Mouse (Mus musculus) left cerebral cortex, postnatal 10 days (tissue): ENCODE measurements around the gene Trmt10b. TPM values are rescaled to one million over a fixed set of nuclear protein-coding genes. Genes with fewer than 3 reads are reported as not detected.

ENCODE experiments used
- DNase-seq, 2 experiments: peaks; one replicate each; pipeline ENCODE4 v3.0.0; 2021 to 2022; ENCODE audit warnings: low spot score in 2 of 2, mixed read lengths in 1 of 2; ENCODE audit errors: extremely low spot score in 1 of 2
- intact Hi-C: fragments of 180-260 bp; cut with DNase I; formaldehyde crosslinking; loops from one replicate; pipeline ENCODE4 v1.15.1; 2025
- total RNA-seq, 2 experiments: library from RNA; stranded (reverse); gene quantifications; 2 replicates each; pipeline ENCODE4 v1.2.3; 2021

The Trmt10b gene
- total RNA-seq, result 10 to 100 TPM; 12.7 TPM

DNA sequence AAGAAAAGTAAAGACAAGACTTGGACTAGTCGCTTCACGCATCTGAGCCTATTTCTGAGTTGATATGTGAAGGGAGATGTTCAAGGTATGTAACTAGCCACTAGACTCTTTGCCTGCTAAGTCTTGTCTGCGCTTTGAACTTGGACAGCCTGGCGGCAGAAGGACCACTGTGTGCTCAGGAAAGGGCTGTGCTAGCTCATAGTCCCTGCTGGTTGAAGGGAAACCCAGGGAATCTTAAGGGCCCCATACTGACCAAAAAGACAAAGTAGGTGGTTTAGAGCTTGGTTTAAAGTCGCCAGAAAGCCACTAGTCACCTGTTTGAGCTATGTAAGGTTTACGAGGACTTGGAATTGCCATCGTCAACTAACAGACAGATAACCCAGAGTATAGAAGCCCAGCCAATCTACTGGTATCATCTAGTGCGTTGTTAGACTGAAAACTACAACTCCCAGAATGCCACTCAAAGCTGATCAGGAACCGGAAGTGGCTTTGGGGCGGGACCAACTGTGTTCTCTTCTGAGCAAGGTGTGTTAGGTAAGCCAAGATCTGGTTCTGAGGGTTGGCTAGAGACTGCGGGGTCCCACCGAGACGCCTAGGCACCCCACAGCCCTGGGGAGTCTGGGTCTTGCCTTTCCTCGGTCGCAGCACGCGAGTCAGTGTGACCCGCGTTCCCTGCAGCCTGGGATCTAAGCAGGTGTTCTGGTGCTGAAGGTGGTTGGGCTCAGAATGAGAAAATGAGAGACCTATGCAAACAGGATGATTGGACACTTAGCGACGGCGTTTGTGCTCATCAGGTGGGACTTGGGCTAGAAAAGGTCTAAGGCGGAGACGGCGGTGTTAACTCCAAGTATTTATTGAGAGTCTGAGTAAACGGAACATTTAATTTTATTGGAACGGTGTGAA is at the start of gene Trmt10b:
TSS of gene Trmt10b (plus strand) at position 466 of the 903 bp plus-strand sequence.
- intact Hi-C loops, result no loop called here
- peak; percentile 71 to 74 for DNase-seq

GRCm38 (mm10) chr4:45251265-45251664 is 45.7 kb upstream of the Trmt10b start:
- intact Hi-C loops, result loop anchor here (5.0 kb wide), 1 partner anchor 64 kb away; no protein-coding TSS in a partner anchor
- DNase-seq, result no peak

DNA sequence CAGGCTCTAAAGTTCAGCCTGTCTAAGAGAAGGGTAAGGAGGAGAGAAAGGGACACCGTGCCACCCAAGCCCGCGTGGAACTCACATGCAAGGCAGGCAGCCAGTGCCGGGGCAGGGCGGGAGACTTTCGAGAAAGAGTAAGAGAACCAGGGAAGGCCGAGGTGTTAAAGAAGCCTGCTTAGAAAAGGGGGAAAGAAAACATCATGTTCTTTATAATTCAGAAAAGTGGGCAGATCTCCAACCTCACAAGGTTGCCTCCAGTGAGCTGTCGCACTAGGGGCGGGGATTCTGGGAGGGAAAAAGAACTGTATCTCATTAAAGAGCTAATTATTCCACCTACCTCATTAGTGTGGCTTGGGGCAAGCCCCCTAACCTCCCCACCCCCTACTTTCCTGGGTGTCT is 44.1 kb upstream of the Trmt10b start:
- DNase-seq, result peak in 1 of 2 experiments; percentile 46
- intact Hi-C loops, result loop anchor here (5.0 kb wide), 1 partner anchor 66 kb away; no protein-coding TSS in a partner anchor

DNA sequence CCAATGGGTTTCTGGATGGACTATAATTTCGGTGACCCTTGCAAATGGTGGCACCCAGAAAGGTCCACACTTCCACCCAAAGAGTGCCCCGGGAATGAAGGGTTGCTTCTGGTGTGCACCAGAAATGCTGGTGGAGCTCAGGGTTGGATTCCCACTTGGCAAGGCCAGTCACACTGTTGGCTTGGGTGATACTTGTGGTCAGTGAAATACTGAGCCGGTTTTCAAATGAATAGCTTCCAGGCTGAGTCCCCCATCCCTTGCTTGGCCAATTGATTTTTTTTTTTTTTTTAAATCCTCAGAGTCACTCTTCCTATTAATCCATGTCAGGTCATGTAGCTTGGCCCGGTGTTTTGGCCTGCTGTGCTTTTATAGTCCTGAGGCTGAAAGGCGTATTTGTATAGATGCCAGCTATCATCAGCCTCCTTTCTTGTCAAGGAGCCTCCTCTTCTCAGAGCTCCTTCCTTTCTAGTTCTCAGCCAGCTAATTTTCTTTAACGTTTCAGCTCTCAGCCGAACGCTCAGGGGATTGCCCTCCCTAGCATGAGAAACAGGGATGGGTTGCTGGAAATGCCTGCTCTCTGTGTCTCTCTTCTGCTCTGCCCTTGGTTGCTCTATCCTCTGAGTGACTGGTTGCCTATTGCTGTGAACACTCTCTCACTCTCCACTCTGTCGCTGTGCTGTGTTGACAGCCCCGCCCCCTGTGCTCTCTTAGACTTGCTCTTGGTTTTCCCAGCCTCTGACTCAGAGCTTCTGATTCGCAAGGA is 42.9 kb upstream of the Trmt10b start:
- DNase-seq, result peak in 1 of 2 experiments; percentile 27
- intact Hi-C loops, result loop anchor here (5.0 kb wide), 1 partner anchor 67 kb away; no protein-coding TSS in a partner anchor

- no peak for DNase-seq
- intact Hi-C loops, result no loop called here
Observed at GRCm38 (mm10) chr4:45259232-45259832, 37.6 kb upstream of the Trmt10b start.

DNA sequence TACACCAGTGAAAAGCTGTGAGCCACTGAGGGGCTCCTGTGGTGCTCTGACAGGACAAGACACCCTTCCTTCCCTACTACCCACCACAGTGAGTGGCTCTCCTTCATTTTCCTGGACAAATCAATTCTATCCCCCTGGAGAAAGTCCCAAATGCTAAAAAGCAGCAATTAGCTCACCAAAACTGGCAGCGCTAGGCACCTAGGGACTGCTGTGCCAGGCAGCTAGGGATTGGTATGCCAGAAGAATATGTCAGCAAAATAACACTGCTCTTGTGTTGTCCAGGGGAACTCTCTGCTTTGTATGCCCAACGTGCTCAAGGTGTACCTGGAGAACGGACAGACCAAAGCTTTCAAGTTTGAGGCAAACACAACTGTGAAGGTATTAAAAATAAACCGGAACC is 35.4 kb upstream of the Trmt10b start:
- intact Hi-C loops, result no loop called here
- DNase-seq, result no peak

DNA sequence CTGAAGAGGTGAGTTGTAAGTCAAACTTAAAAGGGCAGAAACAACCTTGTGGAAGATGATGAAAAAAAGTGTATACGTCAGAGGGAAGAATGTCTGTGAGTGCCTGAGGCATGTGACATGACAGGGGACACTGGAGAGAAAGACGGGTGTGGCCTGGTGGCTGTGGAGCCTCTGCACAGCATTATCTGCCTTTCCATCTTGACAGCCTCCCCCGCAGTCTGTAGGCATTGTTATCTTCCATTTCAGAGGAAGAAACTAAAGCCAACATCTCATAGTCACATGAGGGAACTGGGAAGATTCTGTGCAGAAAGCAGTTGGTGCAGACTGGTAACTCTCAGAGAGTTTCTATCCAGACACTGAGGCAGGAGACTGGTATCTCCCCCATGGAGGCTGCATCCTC is 29.0 kb upstream of the Trmt10b start:
- intact Hi-C loops, result no loop called here
- no peak for DNase-seq

- peak; percentile 62 to 80 for DNase-seq
Observed at GRCm38 (mm10) chr4:45271041-45271452, 25.9 kb upstream of the Trmt10b start.

DNA sequence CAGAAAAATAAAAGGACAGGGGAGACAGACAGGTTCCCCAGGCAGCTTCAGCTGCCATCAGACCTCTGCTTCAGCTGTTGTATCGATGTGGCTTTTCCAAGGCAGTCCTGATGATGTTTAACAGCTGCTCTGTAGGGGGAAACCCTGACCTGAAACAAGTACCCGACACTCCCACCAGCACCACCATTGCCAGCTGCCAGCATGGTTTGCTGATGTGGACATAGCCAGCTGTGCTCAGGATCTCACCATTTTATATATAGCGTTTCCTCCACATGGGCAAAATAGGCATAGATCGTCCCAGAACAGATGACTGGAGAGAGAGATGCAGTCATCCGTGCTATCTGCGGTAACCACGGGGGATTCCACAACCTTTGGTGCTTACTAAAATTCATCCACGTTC is 21.2 kb upstream of the Trmt10b start:
- intact Hi-C loops, result no loop called here
- peak in 1 of 2 experiments; percentile 5 for DNase-seq

More at GRCm38 (mm10) chr4:45271041-45271452, 25.9 kb upstream of the Trmt10b start:
- intact Hi-C loops, result loop anchor here (5.0 kb wide), 1 partner anchor 89 kb away; the partner anchor contains the start of gene Frmpd1

DNA sequence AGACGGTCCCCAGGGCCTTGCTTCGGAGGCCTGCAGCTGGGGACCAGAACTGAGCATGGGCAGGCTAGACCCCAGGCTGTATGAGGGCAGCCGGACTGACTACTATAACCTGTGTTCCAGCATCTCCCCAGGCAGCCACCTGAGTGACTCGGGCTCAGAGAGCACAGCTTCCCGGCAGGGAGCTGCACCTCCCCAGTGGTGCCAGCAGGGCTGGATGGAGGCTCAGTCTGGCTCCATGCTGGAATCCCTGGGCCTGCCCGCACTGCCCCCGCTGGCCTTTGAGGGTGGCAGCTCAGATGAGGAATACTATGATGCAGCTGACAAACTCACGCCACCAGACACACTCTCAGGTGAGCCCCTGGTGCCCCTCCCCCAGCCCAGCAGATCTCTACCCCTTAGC is 17.6 kb upstream of the Trmt10b start:
- intact Hi-C loops, result no loop called here
- peak in 1 of 2 experiments; percentile 41 for DNase-seq

DNA sequence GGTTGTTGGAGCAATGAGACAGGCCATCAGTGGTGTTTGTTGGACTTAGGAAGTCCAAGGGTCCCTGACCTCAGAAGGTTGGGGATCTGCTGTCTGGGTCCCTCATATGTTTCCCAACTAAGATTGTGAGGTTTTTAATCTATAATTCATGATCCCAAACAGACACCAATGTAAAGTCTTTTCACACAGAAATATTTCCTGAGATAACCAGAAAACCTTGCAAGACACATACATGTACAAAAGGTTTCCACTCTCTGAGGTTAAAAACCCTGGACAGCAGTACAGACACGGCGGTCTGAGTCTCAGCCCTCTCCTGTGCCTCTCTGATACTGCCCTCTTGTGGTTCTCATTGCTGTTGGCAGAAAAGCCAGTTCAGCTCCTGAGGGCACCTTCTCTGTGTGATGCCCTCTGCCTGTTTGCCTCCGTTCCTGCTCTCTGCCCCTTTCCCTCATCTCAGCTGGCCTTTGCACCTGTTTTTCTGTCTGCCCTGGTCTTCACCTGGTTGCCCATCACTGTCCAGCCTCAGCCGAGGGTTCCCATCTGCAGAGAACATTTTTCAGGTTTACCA is 16.9 kb upstream of the Trmt10b start:
- DNase-seq, result peak; percentile 53 to 69
- intact Hi-C loops, result loop anchor here (5.0 kb wide), 2 partner anchors 173 to 263 kb away; partner anchors contain the start of genes Polr1e and Tomm5

DNA sequence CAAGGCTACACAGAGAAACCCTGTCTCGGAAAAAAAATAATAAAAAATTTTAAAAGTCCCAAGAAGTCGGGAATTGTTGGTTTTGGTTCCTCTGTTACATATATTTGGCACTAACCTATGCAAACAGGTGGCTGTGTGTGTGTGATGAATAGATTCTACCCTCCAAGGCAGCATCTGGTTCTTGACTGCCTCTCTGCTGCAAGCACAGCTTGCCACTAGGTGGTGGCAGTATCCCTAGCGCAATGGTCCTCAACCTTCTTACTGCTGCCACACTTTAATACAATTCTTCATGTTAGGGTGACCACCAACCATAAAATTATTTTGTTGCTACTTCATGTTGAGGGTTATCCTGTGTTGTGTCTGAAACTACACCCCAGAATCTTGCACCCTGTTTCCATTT is 10.6 kb upstream of the Trmt10b start:
- DNase-seq, result peak in 1 of 2 experiments; percentile 13
- intact Hi-C loops, result no loop called here

DNA sequence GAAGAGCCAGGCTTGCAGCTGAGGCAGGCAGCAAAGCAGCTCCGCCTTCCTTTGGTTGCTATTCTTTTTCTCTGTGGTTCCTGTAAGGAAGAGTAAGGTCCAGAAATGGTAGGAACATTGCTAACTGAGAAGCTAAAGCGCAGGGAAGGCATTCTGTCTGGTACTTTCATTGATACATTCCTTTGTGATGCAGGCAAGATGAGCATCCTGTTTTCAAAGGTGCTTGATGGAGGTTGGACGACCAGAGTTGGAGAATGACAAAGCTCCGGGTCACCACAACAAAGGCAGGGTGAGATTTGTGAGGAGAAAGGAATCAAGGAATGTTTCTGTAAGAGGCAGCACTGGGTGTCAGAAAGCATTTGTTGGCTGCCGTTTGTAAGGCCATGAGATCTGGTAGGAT is 9.0 kb upstream of the Trmt10b start:
- intact Hi-C loops, result no loop called here
- DNase-seq, result no peak

- intact Hi-C loops, result no loop called here
- no peak for DNase-seq
Observed at GRCm38 (mm10) chr4:45305536-45305935, 8.6 kb downstream of the Trmt10b start.

DNA sequence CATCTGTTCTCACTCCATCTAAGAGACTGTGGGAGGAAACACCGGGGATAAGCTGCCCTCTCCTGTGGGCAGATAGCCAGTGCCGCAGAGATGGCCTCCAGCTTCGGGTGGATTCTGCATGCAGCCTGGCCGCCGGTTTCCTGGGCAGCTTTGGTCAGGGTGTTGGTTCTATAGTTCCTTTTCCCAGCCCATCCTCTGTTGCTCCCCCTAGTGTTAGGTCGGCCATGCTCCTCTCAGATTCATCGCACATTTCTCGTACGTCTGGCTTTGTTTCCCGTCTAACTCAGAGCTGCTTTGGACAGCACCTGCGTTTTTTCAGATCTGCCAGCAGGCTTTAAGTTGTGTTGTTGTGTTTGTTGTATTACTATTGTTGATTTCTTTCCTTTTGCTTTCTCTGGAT is 11.1 kb downstream of the Trmt10b start:
- intact Hi-C loops, result no loop called here

DNA sequence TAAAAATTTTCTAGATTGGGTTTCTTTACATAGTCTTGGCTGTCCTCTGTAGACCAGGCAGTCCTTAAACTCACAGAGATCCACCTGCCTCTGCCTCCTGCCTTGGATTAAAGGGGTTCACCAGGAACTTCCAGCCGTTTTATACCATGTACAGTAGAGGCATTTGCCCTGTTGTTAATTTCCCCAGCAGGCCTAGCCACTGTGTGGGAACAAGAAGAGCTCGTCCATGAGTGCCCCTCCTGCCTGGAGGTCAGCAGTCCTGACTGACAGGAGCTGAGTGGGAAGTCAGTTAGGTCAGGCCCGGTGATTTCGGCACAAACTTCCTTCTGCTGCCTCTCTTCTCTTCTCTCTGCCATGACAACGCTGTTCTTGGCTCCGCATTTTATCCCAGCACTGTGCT is 11.7 kb downstream of the Trmt10b start:
- intact Hi-C loops, result no loop called here
- DNase-seq, result no peak

More for the DNA sequence above, 11.1 kb downstream of the Trmt10b start:
- DNase-seq, result peak in 1 of 2 experiments; percentile 41

DNA sequence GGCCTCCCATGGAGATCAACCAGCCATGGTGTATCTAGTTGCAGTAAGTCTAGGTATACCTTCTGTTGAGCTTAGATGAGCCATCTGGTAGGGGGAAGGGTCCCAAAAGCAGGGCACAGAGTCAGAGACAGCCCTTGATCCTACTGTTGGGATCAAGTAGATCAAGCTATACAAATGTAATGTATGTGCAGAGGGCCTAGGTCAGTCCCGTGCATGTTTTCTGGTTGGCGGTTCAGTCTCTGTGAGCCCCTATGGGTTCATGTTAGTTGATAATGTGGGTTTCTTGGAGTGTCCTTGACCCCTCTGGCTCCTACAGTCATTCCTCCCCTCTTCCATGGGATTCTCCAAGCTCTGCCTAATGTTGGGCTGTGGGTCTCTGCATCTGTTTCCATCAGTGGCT is 14.1 kb downstream of the Trmt10b start:
- DNase-seq, result no peak
- intact Hi-C loops, result no loop called here

DNA sequence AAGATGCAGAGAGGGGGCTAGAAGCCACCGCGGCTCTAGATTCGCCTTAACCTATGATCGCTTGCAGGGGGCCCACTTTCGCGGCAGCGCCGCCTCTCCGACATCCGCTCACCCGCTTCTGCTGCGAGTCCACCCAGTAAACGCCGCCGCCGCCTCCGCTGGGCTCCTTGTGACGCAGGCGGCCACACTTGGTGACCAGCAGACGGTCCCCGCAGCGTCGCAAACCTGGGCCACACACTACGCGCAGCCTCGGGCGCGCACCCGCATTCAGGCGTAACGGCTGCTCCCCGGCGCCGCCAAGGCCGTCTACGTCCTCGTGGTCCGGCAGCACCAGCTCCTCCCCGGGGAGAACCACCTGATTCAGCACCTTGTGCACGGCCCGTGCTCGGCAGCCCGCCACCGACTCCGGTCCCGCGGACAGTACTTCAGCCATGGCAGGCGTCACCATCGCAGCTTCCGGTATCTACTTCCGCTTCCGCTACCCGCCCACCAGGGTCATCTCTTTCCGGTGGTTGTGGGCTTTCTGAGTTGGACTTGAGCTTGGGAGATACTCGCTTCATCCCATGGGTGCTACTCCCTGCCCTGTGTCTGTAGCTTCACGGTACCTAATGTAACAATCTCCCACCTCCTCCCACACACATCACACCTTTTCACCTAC is 23.4 kb downstream of the Trmt10b start:
- intact Hi-C loops, result no loop called here
- peak; percentile 84 to 91 for DNase-seq
